8 mouse cellular contexts compared by ENCODE assay signal in genomic region chr5:150839688-150840541, GRCm38 (mm10).
DNase-seq lines count a peak whose midpoint lies in the region; ATAC-seq and TF ChIP-seq lines count a peak whose summit lies in the region.

No protein-coding gene starts in this region.

- H3K4me3 ChIP-seq in MEL (ENCODE audit: control insufficient read depth in 1 of 2, insufficient read depth in 1 of 2, low read depth in 2 of 2, low read length in 2 of 2), result no peak overlapping the region
- peak overlapping the region; percentile 7; the same call in 1 of the 2 replicates for H3K4me3 ChIP-seq in heart, embryonic 13.5 days
- H3K4me3 ChIP-seq in kidney, embryonic 14.5 days (ENCODE audit: low read length), result no peak overlapping the region
- no peak overlapping the region for H3K4me3 ChIP-seq in stomach, embryonic 14.5 days (ENCODE audit: low read depth, low read length)

- no peaks in the 10 kb centered on the region for H3K79me2 ChIP-seq in MEL (ENCODE audit: control insufficient read depth, insufficient read depth, low read length, poor library complexity)

- no peak for TF ChIP-seq POLR2A in MEL (IDR thresholded peaks at IDR 0.05; ENCODE audit: control insufficient read depth in 1 of 2, insufficient read depth in 1 of 2, low read depth in 1 of 2, low read length in 2 of 2, poor library complexity in 1 of 2)

- TF ChIP-seq CTCF in MEL (IDR thresholded peaks at IDR 0.05 in 2 of 3, conservative IDR thresholded peaks at IDR 0.05 in 1 of 3; ENCODE audit: control insufficient read depth in 1 of 3, insufficient read depth in 1 of 3, low read depth in 2 of 3, low read length in 3 of 3, poor library complexity in 1 of 3, severe bottlenecking in 1 of 3), result no peak

- no peak overlapping the region for H3K27ac ChIP-seq in MEL (ENCODE audit: control insufficient read depth, low read depth, low read length)
- H3K27ac ChIP-seq in heart, embryonic 13.5 days (replicated peaks), result peak overlapping the region; percentile 80
- H3K27ac ChIP-seq in kidney, embryonic 14.5 days (ENCODE audit: low read depth, low read length), result peak overlapping the region; percentile 85
- H3K27ac ChIP-seq in stomach, embryonic 14.5 days (ENCODE audit: low read length), result peak overlapping the region; percentile 70; the same call in 1 of the 2 replicates

- H3K9me3 ChIP-seq in MEL (replicated peaks; ENCODE audit: insufficient read depth, low read length), result no peaks in the 10 kb centered on the region
- peaks cover 18% of the 10 kb centered on the region for H3K9me3 ChIP-seq in heart, embryonic 13.5 days
- H3K9me3 ChIP-seq in kidney, embryonic 14.5 days (ENCODE audit: control insufficient read depth, low read length), result peaks cover 15% of the 10 kb centered on the region; the same call in 1 of the 2 replicates
- H3K9me3 ChIP-seq in stomach, embryonic 14.5 days (ENCODE audit: control insufficient read depth, low read depth, low read length), result peaks cover 11% of the 10 kb centered on the region

- no peak for TF ChIP-seq EP300 in MEL (IDR thresholded peaks at IDR 0.05; ENCODE audit: low read depth in 1 of 2, low read length in 2 of 2)

- ATAC-seq in heart, embryonic 13.5 days (ENCODE audit: extremely low read depth, insufficient number of reproducible peaks, low FRiP score, low TSS enrichment), result peak; percentile 78
- ATAC-seq in kidney, embryonic 14.5 days (ENCODE audit: low FRiP score, low TSS enrichment), result peak; percentile 96
- ATAC-seq in stomach, embryonic 14.5 days (ENCODE audit: insufficient number of reproducible peaks, insufficient read depth, low FRiP score, low read depth), result peak; percentile 92

- no peak overlapping the region for H3K9ac ChIP-seq in MEL (ENCODE audit: control insufficient read depth, low read depth, low read length, poor library complexity, severe bottlenecking)
- 0 out of 2 replicates have a peak overlapping the region, but pooled peaks have one; percentile 24 for H3K9ac ChIP-seq in heart, embryonic 13.5 days
- H3K9ac ChIP-seq in kidney, embryonic 14.5 days (ENCODE audit: low read depth, low read length), result no peak overlapping the region
- no peak overlapping the region for H3K9ac ChIP-seq in stomach, embryonic 14.5 days (replicated peaks; ENCODE audit: low read depth, low read length)

- no peaks in the 10 kb centered on the region for H3K4me1 ChIP-seq in MEL (ENCODE audit: control insufficient read depth in 1 of 2, insufficient read depth in 2 of 2, low read length in 2 of 2)
- peaks cover 31% of the 10 kb centered on the region for H3K4me1 ChIP-seq in heart, embryonic 13.5 days
- H3K4me1 ChIP-seq in kidney, embryonic 14.5 days (ENCODE audit: control insufficient read depth, insufficient read depth, low read length), result peaks cover 16% of the 10 kb centered on the region
- peaks cover 4% of the 10 kb centered on the region; the same call in 1 of the 2 replicates for H3K4me1 ChIP-seq in stomach, embryonic 14.5 days (ENCODE audit: control insufficient read depth, insufficient read depth, low read length)

- WGBS in heart, embryonic 13.5 days, result 45% methylated on average over 11 of the region's 11 CpGs
- 46% methylated on average over 11 of the region's 11 CpGs for WGBS in kidney, embryonic 14.5 days
- WGBS in stomach, embryonic 14.5 days, result 34% methylated on average over 11 of the region's 11 CpGs

- H3K4me2 ChIP-seq in heart, embryonic 13.5 days, result peak overlapping the region; percentile 55
- no peak overlapping the region; the same call in 1 of the 2 replicates for H3K4me2 ChIP-seq in kidney, embryonic 14.5 days (replicated peaks; ENCODE audit: low read depth, low read length)
- H3K4me2 ChIP-seq in stomach, embryonic 14.5 days (replicated peaks; ENCODE audit: low read depth, low read length), result no peak overlapping the region

- H3K36me3 ChIP-seq in MEL (ENCODE audit: control insufficient read depth in 1 of 2, insufficient read depth in 2 of 2, low read length in 2 of 2), result no peaks in the 10 kb centered on the region
- H3K36me3 ChIP-seq in heart, embryonic 13.5 days, result no peaks in the 10 kb centered on the region
- H3K36me3 ChIP-seq in kidney, embryonic 14.5 days (ENCODE audit: control insufficient read depth, insufficient read depth, low read length), result no peaks in the 10 kb centered on the region
- H3K36me3 ChIP-seq in stomach, embryonic 14.5 days (ENCODE audit: control insufficient read depth, insufficient read depth, low read length), result no peaks in the 10 kb centered on the region

- no peak for TF ChIP-seq RAD21 in MEL (IDR thresholded peaks at IDR 0.05; ENCODE audit: low read depth, low read length)

- peak; percentile 53 for DNase-seq in MEL (ENCODE audit: low read depth, low spot score)
- DNase-seq in embryo, embryonic 9.5 days (ENCODE audit: extremely low spot score), result peak; percentile 61
- peak; percentile 71 for DNase-seq in lung, postnatal 10 days
- no peak for DNase-seq in left cerebral cortex, adult 11 months (ENCODE audit: low spot score)
- no peak for DNase-seq in layer of hippocampus, postnatal 10 days (ENCODE audit: low spot score in 2 of 2)

- no peaks in the 10 kb centered on the region; a peak in 1 of 4 replicates for H3K27me3 ChIP-seq in MEL (ENCODE audit: control insufficient read depth in 1 of 2, insufficient read depth in 2 of 2, low read length in 2 of 2)
- H3K27me3 ChIP-seq in heart, embryonic 13.5 days (replicated peaks), result no peaks in the 10 kb centered on the region
- no peaks in the 10 kb centered on the region for H3K27me3 ChIP-seq in kidney, embryonic 14.5 days (ENCODE audit: control insufficient read depth, insufficient read depth, low read length)
- no peaks in the 10 kb centered on the region for H3K27me3 ChIP-seq in stomach, embryonic 14.5 days (ENCODE audit: control insufficient read depth, insufficient read depth, low read length)

TF ChIP-seq in MEL, 35 proteins besides CTCF, POLR2A, EP300 and RAD21:
- TF ChIP-seq POLR2AphosphoS5 (IDR thresholded peaks at IDR 0.05; ENCODE audit: borderline replicate concordance, low read depth, low read length), result no peak
- no peak for TF ChIP-seq CHD2 (IDR thresholded peaks at IDR 0.05; ENCODE audit: low read length)
- TF ChIP-seq POLR2AphosphoS2 (IDR thresholded peaks at IDR 0.05; ENCODE audit: low read length), result no peak
- no peak for TF ChIP-seq GABPA (IDR thresholded peaks at IDR 0.05; ENCODE audit: low read depth, low read length)
- TF ChIP-seq TCF12 (IDR thresholded peaks at IDR 0.05; ENCODE audit: low read depth, low read length), result no peak
- no peak for TF ChIP-seq ZC3H11A (IDR thresholded peaks at IDR 0.05; ENCODE audit: low read depth, low read length)
- TF ChIP-seq E2F4 (IDR thresholded peaks at IDR 0.05; ENCODE audit: borderline replicate concordance, low read depth, low read length), result no peak
- TF ChIP-seq SMC3 (IDR thresholded peaks at IDR 0.05; ENCODE audit: low read depth, low read length), result no peak

Comparison
In these comparisons a context has a peak if more than half of its experiments do, and no peak if none do; other contexts are left out.
1. DNase-seq: peak in MEL (single experiment), embryo, embryonic 9.5 days (single experiment) and lung, postnatal 10 days (single experiment); none in left cerebral cortex, adult 11 months (single experiment) and layer of hippocampus, postnatal 10 days (0 of 2).
2. Peak in every context shown above with its lines, with median percentiles within 50 percentile points of each other: ATAC-seq.